Mouse (Mus musculus): ENCODE measurements around the gene Furin.
A peak's percentile ranks its signal among the peaks of the same experiment; 100 is the strongest.

Gene Furin

GRCm38 (mm10) chr7:80341793-80342192 is 63.4 kb downstream of the Furin start:
- DNase-seq (ENCODE audit: low spot score in 2 of 2) = no peak

GRCm38 (mm10) chr7:80340793-80341192 is 64.4 kb downstream of the Furin start, which contains the start of gene Unc45a:
Gene Unc45a (minus strand): TSS chr7:80341005.
- DNase-seq (ENCODE audit: low spot score in 2 of 2) = peak; percentile 64 to 69

GRCm38 (mm10) chr7:80339793-80340628 is 65.2 kb downstream of the Furin start:
- DNase-seq (ENCODE audit: low spot score in 2 of 2) = peak; percentile 98 to 99

- peak in 1 of 2 experiments; percentile 35 for DNase-seq (ENCODE audit: low spot score in 2 of 2)
These were observed 65.9 kb downstream of the Furin start for GRCm38 (mm10) chr7:80339371-80339770.

Data from right cerebral cortex, adult 2 months (tissue).